14 mouse cellular contexts compared by ENCODE assay signal in genomic region chr13:44630061-44630460, GRCm38 (mm10).
DNase-seq lines count a peak whose midpoint lies in the region; ATAC-seq lines count a peak whose summit lies in the region.
"Had no signal": no experiment of that assay in that cellular context is flagged by ENCODE, and none has a peak within 500 bp of the region (broad histone marks: within the 10 kb centered on the region; RNA-seq: fewer than 3 reads in every experiment).

No protein-coding gene starts in this region.

- no peak overlapping the region for H3K4me2 ChIP-seq in hindbrain, embryonic 13.5 days
- H3K4me2 ChIP-seq: liver, embryonic 12.5 days; midbrain, embryonic 13.5 days had no signal

- ATAC-seq in hindbrain, embryonic 13.5 days (ENCODE audit: low FRiP score): no peak
- peak; percentile 40 for ATAC-seq in granulocyte monocyte progenitor cell, adult 5-6 weeks (replicated peaks; ENCODE audit: poor library complexity, severe bottlenecking)
- ATAC-seq: liver, embryonic 12.5 days; midbrain, embryonic 13.5 days had no signal

- peaks cover 41% of the 10 kb centered on the region for H3K4me1 ChIP-seq in heart, embryonic 10.5 days
- peaks cover 25% of the 10 kb centered on the region for H3K4me1 ChIP-seq in hindbrain, embryonic 10.5 days (replicated peaks)
- peaks cover 13% of the 10 kb centered on the region for H3K4me1 ChIP-seq in hindbrain, embryonic 13.5 days (replicated peaks)

- intact Hi-C loops in heart, postnatal 25 days (cut with DNase I): no loop called here

- H3K9ac ChIP-seq in hindbrain, embryonic 13.5 days: no peak overlapping the region
- H3K9ac ChIP-seq: liver, embryonic 12.5 days; midbrain, embryonic 13.5 days had no signal

- H3K36me3 ChIP-seq in heart, embryonic 10.5 days: no peaks in the 10 kb centered on the region
- H3K36me3 ChIP-seq in hindbrain, embryonic 10.5 days: no peaks in the 10 kb centered on the region
- H3K36me3 ChIP-seq in hindbrain, embryonic 13.5 days: no peaks in the 10 kb centered on the region
- H3K36me3 ChIP-seq: liver, embryonic 12.5 days; midbrain, embryonic 13.5 days had no signal

- H3K27ac ChIP-seq in heart, embryonic 10.5 days: peak overlapping the region; percentile 75
- 0 out of 2 replicates have a peak overlapping the region, but pooled peaks have one; percentile 17 for H3K27ac ChIP-seq in hindbrain, embryonic 10.5 days
- H3K27ac ChIP-seq in hindbrain, embryonic 13.5 days: no peak overlapping the region
- H3K27ac ChIP-seq: liver, embryonic 12.5 days; midbrain, embryonic 13.5 days had no signal

- H3K4me3 ChIP-seq in heart, embryonic 10.5 days: no peak overlapping the region
- H3K4me3 ChIP-seq in hindbrain, embryonic 10.5 days: no peak overlapping the region
- no peak overlapping the region for H3K4me3 ChIP-seq in hindbrain, embryonic 13.5 days
- H3K4me3 ChIP-seq: liver, embryonic 12.5 days; midbrain, embryonic 13.5 days had no signal

- no peak for DNase-seq in heart, embryonic 10.5 days (ENCODE audit: low spot score)
- DNase-seq in heart, postnatal 25 days (ENCODE audit: low spot score): no peak
- no peak for DNase-seq in hindbrain, embryonic 10.5 days (ENCODE audit: low spot score)
- peak; percentile 57 for DNase-seq in lung, postnatal 25 days (ENCODE audit: low spot score)
- DNase-seq in urinary bladder, adult 18-20 months (ENCODE audit: low spot score in 2 of 2): no peak
- no peak for DNase-seq in MN1 (ENCODE audit: low spot score)
- DNase-seq: adrenal gland, adult 8-10 months; cerebellum, postnatal 14 days; thymus, postnatal 4 days had no signal

- no peaks in the 10 kb centered on the region for H3K27me3 ChIP-seq in heart, embryonic 10.5 days (ENCODE audit: insufficient read depth, poor library complexity, severe bottlenecking)
- 0 out of 2 replicates have a peak, but pooled peaks cover 9% of the 10 kb centered on the region for H3K27me3 ChIP-seq in hindbrain, embryonic 10.5 days (ENCODE audit: insufficient read depth, poor library complexity, severe bottlenecking)
- H3K27me3 ChIP-seq in hindbrain, embryonic 13.5 days: no peaks in the 10 kb centered on the region
- H3K27me3 ChIP-seq: CH12.LX had no signal

- WGBS in heart, embryonic 10.5 days: 23% methylated on average over 6 of the region's 6 CpGs
- WGBS in hindbrain, embryonic 10.5 days: 64% methylated on average over 6 of the region's 6 CpGs
- WGBS in hindbrain, embryonic 13.5 days: 63% methylated on average over 6 of the region's 6 CpGs

- H3K9me3 ChIP-seq in heart, embryonic 10.5 days: no peaks in the 10 kb centered on the region
- no peaks in the 10 kb centered on the region for H3K9me3 ChIP-seq in hindbrain, embryonic 10.5 days
- H3K9me3 ChIP-seq in hindbrain, embryonic 13.5 days: no peaks in the 10 kb centered on the region
- H3K9me3 ChIP-seq: liver, embryonic 12.5 days; midbrain, embryonic 13.5 days had no signal
